Mouse (Mus musculus) sigmoid colon, adult 10 weeks (tissue): ENCODE data around the gene Vmn1r211. TPM values are rescaled to one million over a fixed set of nuclear protein-coding genes. Genes with fewer than 3 reads are reported as not detected.

Source experiments
- polyA plus RNA-seq: library from polyadenylated mRNA; stranded (reverse); fragments of 350-450 nt; fragmentation: Illumina TruSeq; extraction: RNeasy Lipid Tissue Mini Kit (QIAGEN cat#74804); gene quantifications from one replicate; pipeline ENCODE4 v1.2.3, GENCODE M21; 2014; ENCODE audit warnings: low read depth, low replicate concordance

Gene Vmn1r211
- not detected for polyA plus RNA-seq

DNA sequence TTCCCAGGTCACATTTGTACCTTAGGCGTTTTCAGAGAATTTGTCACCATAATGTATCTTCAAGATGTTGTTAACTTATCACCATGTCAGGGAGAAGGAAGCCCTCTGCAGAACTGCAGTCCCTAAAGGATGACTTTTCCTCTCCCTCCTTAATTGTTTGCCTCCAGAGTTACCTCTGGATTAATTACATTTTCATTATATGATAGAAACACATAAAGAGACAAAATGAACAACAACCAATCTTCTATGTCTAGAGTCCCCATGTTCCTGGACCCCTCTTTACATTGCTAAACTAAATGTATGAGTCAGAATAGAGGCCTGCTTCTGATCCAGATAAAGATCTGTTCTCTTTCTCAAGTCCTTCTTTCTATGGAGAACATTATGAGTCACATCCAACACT is at the start of gene Vmn1r211:
TSS of gene Vmn1r211 (minus strand) at position 101 of the 400 bp plus-strand sequence.

DNA sequence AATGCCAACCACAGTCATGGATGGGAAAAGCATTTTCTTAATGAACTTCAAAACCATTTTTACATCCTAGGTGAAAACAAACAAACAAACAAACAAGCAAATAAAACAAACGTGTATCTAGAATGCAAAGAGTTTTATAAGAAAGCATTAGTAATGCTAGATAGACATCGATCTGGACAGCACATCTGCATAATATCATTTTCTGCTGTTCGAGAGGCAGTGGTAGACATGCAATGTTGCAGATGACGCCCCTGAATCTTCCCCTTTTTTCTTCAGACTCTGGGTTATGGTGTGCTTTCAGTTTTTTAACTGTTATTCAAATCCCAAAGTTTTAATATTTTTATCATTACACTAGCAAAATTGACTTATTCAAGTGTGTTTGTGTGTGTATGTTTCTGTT is 26.7 kb upstream of the Vmn1r211 start, which contains the start of gene Vmn1r212:
TSS of gene Vmn1r212 (minus strand) at position 101 of the 400 bp plus-strand sequence.

DNA sequence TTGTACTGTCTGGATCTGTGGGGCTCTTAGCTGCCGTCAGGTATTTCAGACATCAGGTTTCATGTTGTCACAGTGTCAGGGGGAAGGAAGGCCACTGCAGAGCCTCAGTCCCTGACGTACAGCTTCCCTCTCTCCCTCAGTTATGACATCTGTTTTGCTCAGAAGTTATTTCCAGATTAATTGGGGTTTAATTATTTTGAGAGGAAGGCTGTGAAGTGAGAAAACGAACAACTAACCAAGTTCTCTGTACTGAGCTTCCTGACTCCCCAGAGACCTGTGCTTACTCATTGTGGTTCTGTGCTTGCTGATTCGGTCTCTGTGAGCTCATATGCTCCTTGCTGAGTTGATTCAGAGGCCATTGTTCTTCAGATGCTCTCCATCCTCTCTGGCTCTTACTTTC is 26.1 kb downstream of the Vmn1r211 start, which contains the start of gene Vmn1r210:
TSS of gene Vmn1r210 (minus strand) at position 101 of the 400 bp plus-strand sequence.

DNA sequence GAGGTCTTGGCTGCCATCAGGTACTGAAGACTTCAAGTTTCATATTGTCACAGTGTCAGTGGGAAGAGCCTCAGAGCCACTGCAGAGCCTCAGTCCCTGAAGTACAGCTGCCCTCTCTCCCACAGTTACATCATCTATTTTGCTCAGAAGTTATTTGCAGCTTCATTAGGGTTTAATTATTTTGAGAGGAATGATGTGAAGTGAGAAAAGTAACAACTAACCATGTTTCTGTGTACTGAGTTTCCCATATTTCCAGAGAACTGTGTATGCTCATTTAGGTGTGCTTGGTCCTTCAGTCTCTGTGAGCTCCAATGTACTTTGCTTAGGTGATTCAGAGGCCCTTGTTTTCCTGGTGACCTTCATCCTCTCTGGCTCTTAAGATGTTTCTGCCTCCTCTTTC is 47.8 kb downstream of the Vmn1r211 start, which contains the start of gene Vmn1r209:
TSS of gene Vmn1r209 (minus strand) at position 101 of the 400 bp plus-strand sequence.

Other genes starting within 250 kb of the Vmn1r211 start
- gene Vmn1r206, start 233.3 kb downstream of the Vmn1r211 start, polyA plus RNA-seq = not detected
- not detected for gene Vmn1r207-ps, start 127.9 kb downstream of the Vmn1r211 start, polyA plus RNA-seq
- not detected for gene Vmn1r208, start 80.2 kb downstream of the Vmn1r211 start, polyA plus RNA-seq
- not detected for gene Vmn1r209, start 47.9 kb downstream of the Vmn1r211 start, polyA plus RNA-seq
- gene Vmn1r210, start 26.2 kb downstream of the Vmn1r211 start, polyA plus RNA-seq = not detected
- not detected for gene Vmn1r212, start 26.6 kb upstream of the Vmn1r211 start, polyA plus RNA-seq
- not detected for gene Vmn1r213, start 150.1 kb upstream of the Vmn1r211 start, polyA plus RNA-seq
- not detected for gene Vmn1r214, start 172.9 kb upstream of the Vmn1r211 start, polyA plus RNA-seq
- not detected for gene Vmn1r215, start 210.5 kb upstream of the Vmn1r211 start, polyA plus RNA-seq